Mouse (Mus musculus): ENCODE measurements around the gene Nell2.

Nell2 gene

GRCm38 (mm10) chr15:95473976-95474375 is 54.4 kb downstream of the Nell2 start:
- no peak for DNase-seq (ENCODE audit: low read depth, low spot score)

GRCm38 (mm10) chr15:95467195-95467594 is 61.2 kb downstream of the Nell2 start:
- peak; percentile 21 for DNase-seq (ENCODE audit: low read depth, low spot score)

- no peak for DNase-seq (ENCODE audit: low read depth, low spot score)
These were observed 68.3 kb downstream of the Nell2 start for GRCm38 (mm10) chr15:95460041-95460566.

GRCm38 (mm10) chr15:95444586-95444985 is 83.8 kb downstream of the Nell2 start:
- no peak for DNase-seq (ENCODE audit: low read depth, low spot score)

GRCm38 (mm10) chr15:95437740-95438139 is 90.6 kb downstream of the Nell2 start:
- no peak for DNase-seq (ENCODE audit: low read depth, low spot score)

- DNase-seq (ENCODE audit: low read depth, low spot score), result no peak
These were observed 92.1 kb downstream of the Nell2 start for GRCm38 (mm10) chr15:95436261-95436660.

GRCm38 (mm10) chr15:95431156-95431799 is 97.1 kb downstream of the Nell2 start:
- DNase-seq (ENCODE audit: low read depth, low spot score), result no peak

GRCm38 (mm10) chr15:95430000-95430399 is 98.4 kb downstream of the Nell2 start:
- DNase-seq (ENCODE audit: low read depth, low spot score), result no peak

GRCm38 (mm10) chr15:95428003-95428663 is 100.2 kb downstream of the Nell2 start:
- DNase-seq (ENCODE audit: low read depth, low spot score), result no peak

- DNase-seq (ENCODE audit: low read depth, low spot score), result no peak
These were observed 103.3 kb downstream of the Nell2 start for GRCm38 (mm10) chr15:95425085-95425484.

GRCm38 (mm10) chr15:95422226-95422950 is 106.0 kb downstream of the Nell2 start:
- DNase-seq (ENCODE audit: low read depth, low spot score), result no peak

GRCm38 (mm10) chr15:95418641-95419040 is 109.7 kb downstream of the Nell2 start:
- DNase-seq (ENCODE audit: low read depth, low spot score), result no peak

GRCm38 (mm10) chr15:95411949-95412741 is 116.2 kb downstream of the Nell2 start:
- DNase-seq (ENCODE audit: low read depth, low spot score), result no peak

- no peak for DNase-seq (ENCODE audit: low read depth, low spot score)
These were observed 118.0 kb downstream of the Nell2 start for GRCm38 (mm10) chr15:95410213-95410843.

GRCm38 (mm10) chr15:95390347-95390746 is 138.0 kb downstream of the Nell2 start:
- DNase-seq (ENCODE audit: low read depth, low spot score), result no peak

- no peak for DNase-seq (ENCODE audit: low read depth, low spot score)
These were observed 139.4 kb downstream of the Nell2 start for GRCm38 (mm10) chr15:95388950-95389349.

GRCm38 (mm10) chr15:95380859-95381258 is 147.5 kb downstream of the Nell2 start:
- no peak for DNase-seq (ENCODE audit: low read depth, low spot score)

GRCm38 (mm10) chr15:95370720-95371395 is 157.5 kb downstream of the Nell2 start:
- DNase-seq (ENCODE audit: low read depth, low spot score), result no peak

GRCm38 (mm10) chr15:95368185-95368584 is 160.2 kb downstream of the Nell2 start:
- no peak for DNase-seq (ENCODE audit: low read depth, low spot score)

- no peak for DNase-seq (ENCODE audit: low read depth, low spot score)
These were observed 161.9 kb downstream of the Nell2 start for GRCm38 (mm10) chr15:95366506-95366905.

- DNase-seq (ENCODE audit: low read depth, low spot score), result no peak
These were observed 173.6 kb downstream of the Nell2 start for GRCm38 (mm10) chr15:95354806-95355205.

Data from forelimb bud, embryonic 11.5 days (tissue).